Mouse (Mus musculus): Measurements from ENCODE around the gene Myo10.

GRCm38 (mm10) chr15:25751510-25751909, 129.2 kb downstream of the Myo10 start:
- TF ChIP-seq GATA1 (IDR thresholded peaks at IDR 0.05; ENCODE audit: borderline replicate concordance, low read length) (no peak), FLI1 (IDR thresholded peaks at IDR 0.05; ENCODE audit: low read length) (no peak)
